Mouse (Mus musculus): ENCODE results near the gene Klk14. TPM values are rescaled to one million over a fixed set of nuclear protein-coding genes. Genes with fewer than 3 reads are reported as not detected.
A peak's percentile ranks its signal among the peaks of the same experiment; 100 is the strongest.
"Not testable (repeated sequence)": the region's sequence is repeated elsewhere in the genome, so short reads cannot be mapped to it uniquely, and the experiment has no call there.

The Klk14 gene
- under 1 TPM in 1 of 2 experiments, not detected in 1; 0.28 TPM for total RNA-seq (2021)

DNA sequence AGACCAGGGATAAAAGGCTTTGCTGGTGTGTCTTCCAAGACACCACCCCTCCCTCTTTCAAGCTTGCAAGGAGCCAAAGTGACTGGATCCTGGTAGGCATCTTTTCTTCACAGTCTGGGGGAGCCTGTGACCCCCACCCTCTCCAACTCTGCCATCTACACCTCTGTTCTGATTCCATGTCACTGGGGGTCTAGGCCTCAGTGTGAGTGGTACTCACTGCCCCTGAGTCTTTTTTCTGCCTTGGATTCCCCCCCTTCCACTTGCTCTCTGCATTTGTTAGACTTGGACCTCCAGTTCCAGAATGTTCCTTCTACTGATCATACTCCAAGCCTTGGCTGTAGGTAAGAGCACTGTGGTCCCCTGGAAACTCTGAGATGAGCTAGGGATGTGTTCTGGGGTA lies at the start of gene Klk14:
Gene Klk14, plus strand, starts transcription at position 301 of the 400 bp plus-strand sequence.
- intact Hi-C loops (cut with DNase I), result no loop called here
- no peak for DNase-seq

DNA sequence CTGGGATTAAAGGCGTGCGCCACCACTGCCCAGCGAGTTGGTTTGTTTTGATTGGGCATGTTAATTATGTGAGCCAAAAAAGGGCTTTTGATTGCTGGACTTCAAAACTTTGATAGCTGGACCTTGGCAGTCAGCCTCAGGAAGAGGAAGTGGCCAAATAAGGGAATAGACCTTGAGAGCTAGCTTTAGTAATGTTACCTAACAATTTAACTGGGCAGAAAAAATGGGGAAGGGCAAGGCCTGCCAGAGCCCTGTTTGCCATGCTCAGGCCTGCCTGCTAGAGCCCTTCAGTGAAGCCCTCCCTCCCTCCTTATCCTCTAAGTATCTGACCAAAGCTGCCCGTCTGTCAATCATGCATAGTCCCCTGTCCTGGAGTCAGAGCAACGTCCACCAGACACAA lies 47.6 kb upstream of the Klk14 start:
- intact Hi-C loops (cut with DNase I), result no loop called here
- no peak for DNase-seq

DNA sequence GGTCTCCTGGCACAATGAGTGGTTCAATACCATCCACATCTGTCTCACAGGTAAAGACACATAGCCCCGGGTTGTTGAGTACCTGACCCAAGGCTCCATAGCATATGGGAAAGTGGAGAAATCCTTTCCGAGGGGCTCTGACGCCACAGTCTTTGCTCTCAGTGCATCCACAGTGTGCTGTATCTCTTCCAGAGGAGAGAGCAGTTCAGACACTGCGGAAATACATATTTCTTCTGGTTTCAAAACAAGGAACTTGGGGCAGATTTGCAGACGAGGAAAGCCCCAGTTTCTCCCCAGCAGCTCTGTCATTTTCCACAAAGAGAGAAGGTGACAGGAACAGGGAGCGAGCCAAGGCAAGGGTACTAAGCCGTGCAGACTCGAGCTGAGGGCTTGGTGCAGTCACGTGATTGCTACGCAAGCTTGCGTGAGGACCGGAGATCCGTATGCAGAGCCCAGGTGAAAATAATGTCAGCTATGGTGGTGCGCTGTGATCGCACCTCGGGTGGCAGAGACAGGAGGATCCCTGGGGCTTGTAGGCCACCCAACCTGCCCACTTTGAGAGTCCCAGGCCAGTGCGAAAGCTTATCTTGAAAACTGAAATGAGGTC lies 47.1 kb upstream of the Klk14 start:
- no peak for DNase-seq
- intact Hi-C loops (cut with DNase I), result no loop called here

DNA sequence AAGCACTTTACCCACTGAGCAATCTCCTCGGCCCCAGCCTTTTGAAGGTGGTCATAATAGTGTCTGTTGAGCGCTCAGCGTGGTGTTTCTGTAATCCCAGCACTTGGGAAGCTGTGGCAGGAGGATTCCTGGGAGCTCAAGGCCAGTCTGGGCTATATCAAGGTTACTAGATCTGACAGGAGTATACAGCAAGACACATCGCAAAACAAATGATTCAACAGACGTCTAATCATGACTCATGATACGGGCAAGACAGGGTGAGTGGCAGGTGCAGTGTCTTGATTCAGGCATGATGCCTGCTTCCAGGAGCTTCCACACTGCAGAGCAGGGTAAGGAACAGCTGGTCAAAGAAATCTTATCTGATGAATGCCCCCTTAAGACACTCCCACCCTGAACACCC lies 37.5 kb upstream of the Klk14 start:
- DNase-seq, result no peak
- intact Hi-C loops (cut with DNase I), result no loop called here

GRCm38 (mm10) chr7:43654519-43654918 lies 35.7 kb upstream of the Klk14 start:
- intact Hi-C loops (cut with DNase I), result no loop called here

DNA sequence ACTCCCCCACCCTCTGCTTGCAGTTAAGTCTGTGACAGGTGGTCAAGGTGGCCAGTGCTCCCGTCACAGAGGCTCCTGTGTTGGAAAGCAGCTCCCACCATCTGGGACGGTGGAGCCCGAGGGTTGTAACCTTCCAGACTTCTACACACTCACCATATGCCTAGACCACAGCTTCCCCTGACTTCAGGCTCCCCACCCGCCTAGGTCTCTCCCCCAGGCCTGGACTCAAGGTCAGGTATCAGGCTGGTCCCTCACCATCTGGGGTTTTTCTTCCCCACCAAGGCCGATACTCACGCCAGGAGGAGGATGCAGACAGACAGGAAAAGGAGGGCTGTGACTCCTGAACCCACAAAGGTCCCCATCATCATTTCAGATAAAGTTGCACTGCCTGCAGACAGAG lies 34.0 kb upstream of the Klk14 start:
- DNase-seq, result no peak
- intact Hi-C loops (cut with DNase I), result no loop called here

More at GRCm38 (mm10) chr7:43654519-43654918, 35.7 kb upstream of the Klk14 start:
- DNase-seq, result no peak

DNA sequence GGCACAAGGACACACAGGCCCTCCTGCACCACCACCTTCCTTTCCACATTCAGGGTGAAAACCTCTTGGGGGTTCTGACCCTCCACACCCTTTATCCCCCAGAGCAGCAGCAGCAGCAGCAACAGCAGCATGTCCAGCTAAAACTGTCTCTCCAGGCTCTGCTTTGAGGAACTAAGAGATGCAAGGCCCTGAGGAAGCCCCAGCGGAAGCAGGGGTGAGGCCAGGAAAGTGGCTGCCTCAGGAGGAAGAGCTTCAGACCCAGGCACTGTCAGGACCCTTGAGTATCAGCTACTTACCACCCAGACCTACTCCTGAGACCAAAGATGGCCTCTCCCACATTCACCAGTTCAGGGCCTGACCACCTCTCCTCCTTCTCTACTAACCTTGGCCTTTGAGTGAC lies 30.2 kb upstream of the Klk14 start, which contains the start of gene Siglece:
Gene Siglece, minus strand, starts transcription at position 160 of the 400 bp plus-strand sequence.
- no peak for DNase-seq
- intact Hi-C loops (cut with DNase I), result no loop called here

DNA sequence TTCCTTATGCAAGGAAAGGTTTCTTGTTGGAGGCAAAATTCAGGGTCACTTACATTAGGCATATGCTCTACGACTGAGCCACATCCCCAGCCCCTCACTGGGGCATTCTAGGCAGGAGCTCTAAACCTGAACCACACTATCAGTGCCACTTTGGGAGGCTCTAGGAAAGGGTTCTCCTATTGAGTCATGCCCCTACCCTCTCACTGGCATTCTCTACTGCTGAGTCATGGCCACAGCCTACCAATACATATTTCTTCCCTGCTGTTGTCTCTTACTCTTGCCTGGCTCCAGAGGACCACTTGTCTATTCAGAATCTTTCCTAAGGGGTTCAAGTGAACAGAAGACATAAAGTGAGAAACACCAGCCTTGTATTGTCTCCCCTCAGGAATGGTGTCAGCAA lies 27.4 kb upstream of the Klk14 start:
- intact Hi-C loops (cut with DNase I), result no loop called here
- DNase-seq, result no peak

- intact Hi-C loops (cut with DNase I); DNase-seq: not testable (repeated sequence)
These were observed 23.0 kb upstream of the Klk14 start for GRCm38 (mm10) chr7:43667221-43667620.

DNA sequence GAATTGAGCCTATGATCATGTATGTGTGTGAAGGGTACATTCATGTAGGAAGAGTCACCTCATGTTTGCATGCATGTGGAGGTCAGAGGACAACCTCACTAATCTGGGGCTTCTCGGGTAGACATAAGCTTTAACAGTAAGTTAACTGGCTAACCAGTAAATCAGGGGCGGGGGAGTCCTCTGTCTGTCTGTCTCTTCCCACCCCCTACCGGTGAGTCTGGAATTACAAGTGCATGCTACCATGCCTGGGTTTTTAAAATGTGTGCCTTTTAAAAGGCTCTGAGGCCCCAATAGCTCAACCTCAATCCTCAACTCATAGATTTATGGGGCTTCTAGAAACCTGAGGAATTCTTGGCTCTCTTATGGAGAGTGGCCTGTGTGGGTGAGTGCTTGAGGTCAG lies 21.6 kb upstream of the Klk14 start:
- intact Hi-C loops (cut with DNase I), result no loop called here

GRCm38 (mm10) chr7:43671064-43671808 lies 19.0 kb upstream of the Klk14 start:
- no peak for DNase-seq
- intact Hi-C loops (cut with DNase I), result loop anchor here (10.0 kb wide), 2 partner anchors 86 to 224 kb away; no protein-coding TSS in a partner anchor

More for the DNA sequence above, 21.6 kb upstream of the Klk14 start:
- no peak for DNase-seq

- peak; percentile 85 for DNase-seq
- intact Hi-C loops (cut with DNase I), result loop anchor here (10.0 kb wide), 2 partner anchors 87 to 223 kb away; no protein-coding TSS in a partner anchor
These were observed 18.2 kb upstream of the Klk14 start, which contains the start of gene Ctu1 for GRCm38 (mm10) chr7:43671809-43672580. Gene Ctu1, plus strand, starts transcription at chr7:43672016.

GRCm38 (mm10) chr7:43672581-43673260 lies 17.5 kb upstream of the Klk14 start:
- intact Hi-C loops (cut with DNase I), result loop anchor here (10.0 kb wide), 2 partner anchors 88 to 222 kb away; no protein-coding TSS in a partner anchor
- DNase-seq, result no peak

DNA sequence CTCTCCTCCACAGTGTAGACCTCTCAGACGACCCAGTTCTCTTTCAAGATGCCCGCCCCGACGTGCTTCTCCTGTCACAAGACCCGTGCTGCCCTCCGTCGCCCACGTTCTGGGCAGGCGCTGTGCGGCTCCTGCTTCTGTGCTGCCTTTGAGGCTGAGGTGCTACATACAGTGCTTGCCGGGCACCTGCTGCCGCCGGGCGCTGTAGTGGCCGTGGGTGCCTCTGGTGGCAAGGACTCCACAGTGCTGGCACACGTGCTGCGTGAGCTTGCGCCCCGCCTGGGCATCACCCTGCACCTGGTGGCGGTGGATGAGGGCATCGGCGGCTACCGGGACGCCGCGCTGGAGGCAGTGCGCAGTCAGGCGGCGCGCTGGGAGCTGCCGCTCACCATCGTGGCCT lies 15.1 kb upstream of the Klk14 start:
- intact Hi-C loops (cut with DNase I), result loop anchor here (10.0 kb wide), 2 partner anchors 90 to 220 kb away; no protein-coding TSS in a partner anchor
- DNase-seq, result no peak

GRCm38 (mm10) chr7:43678517-43678916 lies 11.7 kb upstream of the Klk14 start:
- peak; percentile 41 for DNase-seq
- intact Hi-C loops (cut with DNase I), result loop anchor here (10.0 kb wide), 2 partner anchors 94 to 216 kb away; no protein-coding TSS in a partner anchor

DNA sequence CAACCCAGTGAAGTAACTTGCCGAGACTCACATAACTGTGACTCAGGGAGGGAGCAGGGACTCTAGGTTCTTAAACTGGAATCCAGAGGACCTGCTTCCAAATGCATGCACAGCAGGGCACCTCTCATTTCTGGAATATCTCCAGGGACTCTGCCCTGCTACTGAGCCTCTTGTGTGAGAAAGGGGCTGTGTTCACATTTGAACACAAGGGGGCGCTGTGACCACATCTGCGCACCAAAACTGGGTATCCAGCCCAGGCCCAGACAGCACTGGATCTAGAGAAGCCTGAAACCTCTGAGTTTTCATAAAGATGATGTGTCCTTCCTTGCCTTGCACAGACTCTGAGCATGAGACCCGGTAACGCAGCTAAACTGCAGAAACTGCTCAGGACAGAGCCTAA lies 9.3 kb upstream of the Klk14 start:
- intact Hi-C loops (cut with DNase I), result no loop called here
- DNase-seq, result peak; percentile 67

DNA sequence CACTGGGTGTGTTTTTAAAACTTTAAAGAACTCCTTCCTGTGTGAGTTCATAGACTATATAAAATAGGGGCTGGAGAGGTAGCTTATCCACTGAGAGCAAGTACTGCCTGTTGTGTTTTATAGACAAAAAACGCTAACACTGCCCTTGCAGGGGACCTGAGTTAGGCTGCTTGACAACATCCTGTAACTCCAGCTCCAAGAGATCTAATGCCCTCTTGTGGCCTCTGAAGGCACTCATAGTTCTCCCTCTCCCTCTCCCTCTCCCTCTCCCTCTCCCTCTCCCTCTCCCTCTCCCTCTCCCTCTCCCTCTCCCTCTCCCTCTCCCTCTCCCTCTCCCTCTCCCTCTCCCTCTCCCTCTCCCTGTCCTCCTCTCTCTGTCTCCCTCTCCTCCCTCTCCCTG lies 7.7 kb upstream of the Klk14 start:
- intact Hi-C loops (cut with DNase I); DNase-seq: not testable (repeated sequence)

- intact Hi-C loops (cut with DNase I), result no loop called here
- DNase-seq, result no peak
These were observed 5.1 kb upstream of the Klk14 start for GRCm38 (mm10) chr7:43685088-43685487.

DNA sequence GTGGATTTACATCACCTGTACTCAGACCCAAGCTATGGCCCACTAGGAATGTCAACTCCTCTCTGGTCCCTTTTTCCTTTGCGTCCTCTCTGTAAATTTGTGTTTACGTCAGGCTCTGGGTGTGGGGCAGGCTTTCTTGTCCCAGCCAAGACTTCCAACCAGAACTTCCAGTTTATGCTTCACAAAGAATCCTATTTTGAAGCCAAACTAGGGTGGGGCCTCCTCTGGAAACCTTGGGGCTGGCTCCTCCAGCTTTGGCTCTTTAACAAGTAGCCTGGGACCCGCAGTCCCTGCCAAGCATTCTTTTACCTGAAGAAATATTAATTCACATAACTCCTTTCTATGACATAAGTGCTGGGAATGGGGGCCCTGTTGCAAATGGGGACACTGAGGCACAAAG lies 19.8 kb downstream of the Klk14 start:
- intact Hi-C loops (cut with DNase I), result no loop called here
- no peak for DNase-seq

DNA sequence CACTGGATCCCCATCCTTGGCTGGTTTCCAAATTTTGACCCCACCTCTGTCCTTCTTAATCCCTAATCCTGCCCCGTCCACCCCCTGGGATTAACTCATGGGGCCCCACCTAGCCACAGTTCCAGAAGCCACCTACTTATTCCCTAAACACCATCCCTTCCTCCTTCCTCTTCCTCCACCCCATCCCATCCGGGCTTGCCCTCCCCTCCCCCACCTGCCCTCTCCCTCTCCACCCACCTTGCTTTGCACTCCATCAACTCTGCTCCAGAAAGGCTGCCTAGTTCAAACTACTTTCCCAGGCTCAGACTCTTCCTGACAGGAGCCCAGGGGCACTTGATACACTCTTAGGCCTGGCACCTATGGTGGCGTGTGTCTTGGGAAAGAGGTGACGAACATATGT lies 22.0 kb downstream of the Klk14 start, which contains the start of gene Klk13:
Gene Klk13, plus strand, starts transcription at position 301 of the 400 bp plus-strand sequence.
- no peak for DNase-seq
- intact Hi-C loops (cut with DNase I), result no loop called here

Measured in left cerebral cortex, postnatal 4 days (tissue).